Mouse (Mus musculus) spleen, postnatal 36 days (tissue): Measurements from ENCODE around the gene Mvp.

ENCODE experiments used
- DNase-seq, 2 experiments: peaks; one replicate each; pipeline ENCODE4 v3.0.0; 2022; ENCODE audit warnings: low spot score in 2 of 2, mixed read lengths in 1 of 2

Mvp gene

GRCm38 (mm10) chr7:127019306-127019960, 5.0 kb upstream of the Mvp start:
- no peak for DNase-seq

- no peak for DNase-seq
Measured at GRCm38 (mm10) chr7:127018416-127019305, 4.2 kb upstream of the Mvp start.

- DNase-seq = no peak
Measured at GRCm38 (mm10) chr7:127017950-127018345, 3.5 kb upstream of the Mvp start.

GRCm38 (mm10) chr7:127016971-127017949, 2.8 kb upstream of the Mvp start, which contains the start of gene Pagr1a:
Gene Pagr1a (minus strand): TSS chr7:127017352.
- DNase-seq = peak; percentile 97 to 98

- no peak for DNase-seq
Measured at GRCm38 (mm10) chr7:127016486-127016938, 2.1 kb upstream of the Mvp start.

GRCm38 (mm10) chr7:127016481-127016485, 1.9 kb upstream of the Mvp start, which contains the start of gene Pagr1b:
Gene Pagr1b (minus strand): TSS chr7:127016484.
- DNase-seq = no peak

GRCm38 (mm10) chr7:127016081-127016480, 1.7 kb upstream of the Mvp start:
- DNase-seq = peak; percentile 54 to 66

- no peak for DNase-seq
Measured at GRCm38 (mm10) chr7:127014993-127015392, 572 bp upstream of the Mvp start.

GRCm38 (mm10) chr7:127013385-127013784, 1.0 kb downstream of the Mvp start:
- no peak for DNase-seq

- DNase-seq = no peak
Measured at GRCm38 (mm10) chr7:127012845-127013244, 1.6 kb downstream of the Mvp start.

GRCm38 (mm10) chr7:127012374-127012773, 2.0 kb downstream of the Mvp start:
- no peak for DNase-seq

- no peak for DNase-seq
Measured at GRCm38 (mm10) chr7:127011717-127012116, 2.7 kb downstream of the Mvp start.

GRCm38 (mm10) chr7:127011051-127011450, 3.4 kb downstream of the Mvp start:
- no peak for DNase-seq

GRCm38 (mm10) chr7:127009307-127010085, 4.9 kb downstream of the Mvp start:
- DNase-seq = no peak

GRCm38 (mm10) chr7:127008239-127009019, 6.0 kb downstream of the Mvp start:
- DNase-seq = peak; percentile 68 to 71

GRCm38 (mm10) chr7:127007313-127008024, 7.0 kb downstream of the Mvp start:
- no peak for DNase-seq

- DNase-seq = no peak
Measured at GRCm38 (mm10) chr7:127004122-127004875, 10.1 kb downstream of the Mvp start.

GRCm38 (mm10) chr7:127003620-127004019, 10.8 kb downstream of the Mvp start:
- DNase-seq = no peak

- DNase-seq = no peak
Measured at GRCm38 (mm10) chr7:126999568-126999967, 14.9 kb downstream of the Mvp start.
